Mouse (Mus musculus) cerebellum, postnatal 36 days (tissue): Measurements from ENCODE around the gene Ank3.

Experiments
- DNase-seq, 2 experiments: peaks; one replicate each; pipeline ENCODE4 v3.0.0; 2021 to 2022; ENCODE audit warnings: mixed read lengths in 2 of 2

Gene Ank3

DNA sequence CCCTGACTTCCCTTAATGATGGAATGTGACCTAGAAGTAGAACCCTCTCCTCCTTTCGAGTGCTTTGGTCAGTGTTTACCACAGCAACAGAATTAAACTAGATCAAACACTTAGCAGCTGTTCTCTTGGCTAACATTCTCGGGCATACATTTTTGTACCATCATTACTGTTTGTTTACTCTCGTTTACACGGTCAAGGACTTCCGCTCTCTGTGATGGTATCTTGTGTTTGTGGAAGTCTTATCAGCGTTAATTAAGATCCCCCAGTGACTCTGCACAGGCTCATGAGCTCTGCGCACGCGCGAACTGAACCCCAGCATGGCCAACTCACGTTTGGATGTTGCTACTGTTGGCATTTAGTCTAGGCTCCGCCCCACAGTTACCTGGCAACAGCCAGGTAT is 16.3 kb downstream of the Ank3 start:
- DNase-seq, result no peak

DNA sequence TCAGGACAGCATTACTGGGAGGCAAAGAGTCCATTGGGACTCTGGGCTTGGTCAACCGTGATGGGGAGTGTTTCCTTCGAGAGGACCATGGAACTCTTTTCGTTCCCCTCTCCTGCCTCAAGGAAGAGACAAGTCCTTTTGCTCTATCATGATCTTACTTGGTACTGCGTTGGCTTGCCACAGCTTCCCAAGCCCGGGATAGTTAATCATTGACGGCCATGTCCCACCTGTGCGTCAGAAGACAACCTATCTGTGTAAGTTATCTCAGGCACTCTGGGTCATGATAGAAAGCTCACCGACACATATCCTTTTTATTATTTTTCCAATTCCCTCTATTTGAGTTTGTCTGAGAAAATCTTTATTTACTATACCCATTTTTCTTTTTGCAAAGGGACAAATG is 20.1 kb downstream of the Ank3 start:
- no peak for DNase-seq

DNA sequence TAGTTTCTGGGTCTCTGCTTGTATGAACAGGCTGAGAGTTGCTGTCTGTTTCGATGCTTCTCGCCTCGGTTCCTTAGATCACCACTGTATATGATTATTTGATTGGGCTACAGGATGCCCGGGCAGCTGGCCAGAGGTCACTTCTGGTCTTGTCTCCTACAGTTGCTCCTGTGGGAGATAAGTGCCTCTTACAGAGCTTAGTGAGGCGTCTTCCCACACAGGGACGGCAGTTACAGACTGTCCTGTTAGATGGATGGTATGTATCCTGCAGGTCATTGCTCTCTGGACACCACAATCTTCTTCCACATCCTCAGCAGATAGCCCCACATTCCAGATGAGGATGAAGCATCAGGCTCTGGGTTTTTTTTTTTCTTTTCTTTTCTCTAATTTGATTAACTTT is 21.7 kb downstream of the Ank3 start:
- DNase-seq, result no peak

DNA sequence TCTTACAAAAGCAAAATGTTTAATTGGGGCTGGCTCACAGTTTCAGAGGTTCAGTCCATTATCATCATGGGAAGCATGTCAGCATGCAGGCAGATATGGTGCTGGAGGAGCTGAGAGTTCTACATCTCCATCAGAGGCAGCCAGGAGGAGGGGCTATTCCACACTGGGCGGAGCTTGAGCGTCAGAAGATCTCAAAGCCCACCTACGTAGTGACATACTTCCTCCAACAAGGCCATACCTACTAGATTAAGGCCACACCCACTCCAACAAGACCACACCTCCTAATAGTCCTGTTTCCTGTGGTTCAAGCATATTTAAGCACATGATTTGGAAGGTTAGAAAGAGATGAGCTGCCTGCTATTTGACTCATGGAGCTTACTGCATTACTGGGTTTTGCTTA is 25.5 kb downstream of the Ank3 start:
- DNase-seq, result no peak

DNA sequence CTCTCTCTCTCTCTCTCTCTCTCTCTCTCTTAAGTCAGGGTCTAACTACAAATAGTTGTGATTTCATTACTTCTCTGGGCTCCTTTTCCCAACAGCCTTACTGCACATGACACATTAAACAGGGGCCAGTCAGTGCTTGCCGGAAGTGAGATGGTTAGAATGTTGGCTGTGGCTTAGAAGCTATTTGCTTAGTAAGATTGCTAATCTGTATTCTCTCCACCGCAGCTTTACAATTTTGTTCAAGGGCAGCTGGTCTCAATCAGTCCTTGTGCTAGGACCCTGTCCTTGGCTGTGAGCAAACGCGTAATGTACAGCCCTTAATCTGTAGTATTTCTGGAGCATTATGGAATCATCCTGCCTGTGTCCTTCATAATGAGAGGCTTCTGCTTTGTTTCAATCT is 31.6 kb downstream of the Ank3 start:
- DNase-seq, result no peak

DNA sequence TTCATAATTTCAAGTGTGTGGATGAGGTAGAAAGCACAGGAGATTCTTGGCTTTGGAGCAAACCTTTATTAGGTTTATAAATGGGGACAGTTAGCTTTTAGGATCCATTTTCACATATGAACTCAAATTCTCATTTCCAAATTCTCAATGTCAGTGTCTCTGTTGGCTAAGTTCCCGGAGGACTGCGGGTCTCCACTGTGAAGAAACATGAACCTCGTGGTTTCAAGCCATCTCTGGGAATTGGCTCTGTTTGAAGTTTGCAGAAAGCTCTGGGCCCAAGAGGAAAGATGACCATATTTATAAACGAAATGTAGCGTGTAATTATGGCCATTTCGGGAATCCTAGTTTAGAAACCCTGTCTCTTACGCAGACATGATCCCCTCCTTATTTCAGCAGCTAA is 32.5 kb downstream of the Ank3 start:
- no peak for DNase-seq

DNA sequence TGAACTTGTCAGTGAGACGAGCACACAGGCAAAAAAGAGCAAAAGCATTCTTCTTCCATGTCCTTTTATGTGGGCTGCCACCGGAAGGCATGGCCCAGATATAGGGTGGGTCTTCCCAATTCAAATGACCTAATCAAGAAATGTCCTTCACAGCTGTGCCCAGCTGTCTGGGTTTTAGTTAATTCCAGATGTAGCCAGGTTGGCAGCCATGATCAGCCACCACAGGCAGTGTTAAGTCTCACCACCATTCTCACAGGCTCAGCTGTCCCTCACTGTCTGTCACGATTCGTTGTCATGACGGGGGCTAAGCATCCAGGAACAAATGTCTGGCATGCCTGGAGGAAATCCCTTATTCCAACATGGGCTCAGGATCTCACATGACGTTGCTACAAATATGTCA is 36.6 kb downstream of the Ank3 start:
- DNase-seq, result no peak

DNA sequence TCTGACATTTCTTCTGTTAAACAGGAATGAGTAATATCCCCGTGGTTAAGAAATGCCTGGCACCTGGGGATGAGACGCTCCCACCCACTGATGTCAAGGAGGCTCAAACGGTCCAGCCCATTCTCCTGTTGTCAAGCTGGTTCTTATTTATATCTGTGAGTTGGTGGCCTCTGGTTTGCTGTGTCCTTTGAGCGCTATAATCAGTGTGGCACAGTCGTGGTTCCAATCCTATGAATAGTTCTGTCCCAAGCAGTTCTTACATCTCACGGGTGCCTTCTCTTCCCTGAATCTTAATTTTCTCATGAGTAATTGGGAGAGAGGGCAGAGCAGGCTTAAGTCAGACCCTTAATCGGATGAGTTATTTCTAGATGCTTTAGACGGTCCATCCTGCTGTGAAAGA is 40.9 kb downstream of the Ank3 start:
- DNase-seq, result no peak

DNA sequence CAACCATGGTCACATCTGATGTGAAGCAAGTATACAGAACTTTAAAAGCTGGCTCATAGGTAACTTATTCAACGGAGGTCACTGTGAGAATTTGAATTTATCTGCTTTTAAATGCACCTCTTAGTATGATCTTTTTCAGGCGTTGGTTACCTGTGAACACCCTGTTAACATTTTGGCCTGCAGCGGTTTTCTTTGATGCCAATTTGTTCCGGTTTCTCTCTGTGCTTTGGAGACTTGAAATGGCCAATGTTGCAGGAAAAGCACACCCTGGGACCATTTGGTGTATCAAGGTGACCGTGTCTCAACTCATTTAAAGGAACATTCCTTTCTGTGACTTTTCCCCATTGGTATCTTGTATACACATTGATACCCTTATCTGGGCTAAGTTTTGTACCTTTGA is 46.0 kb downstream of the Ank3 start:
- no peak for DNase-seq

DNA sequence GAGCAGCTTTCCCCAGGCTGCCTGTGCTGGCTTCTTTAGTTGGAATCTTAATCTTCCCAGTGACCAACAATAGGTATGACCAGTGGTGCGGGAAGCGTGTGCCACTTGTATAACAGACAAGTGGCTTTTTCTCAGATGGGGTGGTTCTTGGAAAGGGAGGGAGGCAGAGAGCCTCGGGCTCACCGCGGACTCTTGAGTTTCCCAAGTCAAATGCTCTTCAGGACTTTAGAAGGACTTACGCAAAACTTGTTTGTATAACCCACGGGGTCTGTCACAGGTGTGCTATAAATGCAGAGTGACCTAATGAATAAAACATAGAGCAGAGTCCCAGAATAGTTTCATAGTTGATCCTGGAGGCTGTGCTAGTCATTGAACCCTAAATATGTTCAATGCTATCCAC is 47.4 kb downstream of the Ank3 start:
- no peak for DNase-seq

DNA sequence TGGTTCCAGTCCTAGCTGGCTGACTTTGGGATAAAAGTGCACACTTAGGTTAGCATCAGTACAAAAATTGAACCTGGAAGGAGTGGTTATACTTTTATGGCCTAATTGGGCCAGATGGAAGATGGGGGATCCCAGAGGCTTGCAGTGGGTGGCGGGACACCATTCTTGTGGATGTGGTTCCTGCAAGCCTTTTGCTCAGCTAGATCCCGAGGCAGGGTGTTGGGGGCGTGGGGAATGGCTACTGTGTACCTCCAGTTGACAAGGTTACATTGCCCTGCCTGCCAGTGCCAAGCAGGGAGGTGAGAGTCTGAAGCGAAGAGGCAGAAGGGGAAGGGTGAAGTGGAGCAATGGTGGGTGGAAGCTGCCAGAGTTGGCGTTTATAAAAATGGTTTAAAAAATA is 48.0 kb downstream of the Ank3 start:
- no peak for DNase-seq

DNA sequence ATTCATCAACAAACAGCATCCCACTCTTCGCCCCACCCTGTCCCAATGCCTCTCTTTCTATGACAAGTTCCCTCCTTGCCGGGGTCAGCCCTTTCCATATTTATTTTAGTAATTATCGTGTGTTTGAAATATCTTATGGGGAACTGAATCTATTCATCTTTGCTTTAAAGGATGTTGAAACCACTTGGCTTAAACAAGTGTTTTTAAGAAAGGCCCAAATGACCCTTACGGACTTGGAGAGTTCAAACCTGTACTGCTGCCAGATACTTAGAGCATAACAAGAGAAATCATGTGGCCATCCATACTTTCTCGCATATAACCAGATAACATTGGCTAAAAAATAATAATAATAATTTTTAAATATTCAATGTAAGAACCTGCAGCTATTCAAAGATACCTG is 48.7 kb downstream of the Ank3 start:
- no peak for DNase-seq

DNA sequence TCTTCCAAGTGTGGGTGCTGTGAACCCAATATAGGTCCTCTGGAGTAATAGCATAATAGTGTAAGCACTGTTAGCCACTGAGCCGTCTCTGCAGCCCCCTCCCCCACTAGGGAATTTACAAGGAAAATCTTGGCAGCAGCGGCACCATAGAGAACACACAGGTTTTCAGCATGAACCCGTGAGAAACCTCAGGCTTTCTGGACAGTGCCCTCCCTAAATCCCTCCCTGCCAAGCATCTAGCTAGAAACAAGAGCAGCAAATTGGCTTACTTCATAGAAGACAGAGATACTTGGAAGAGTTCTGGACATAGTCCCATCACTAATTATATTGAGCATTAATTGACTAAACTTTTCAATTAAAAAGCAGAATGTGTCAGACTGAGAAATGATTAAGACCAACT is 49.6 kb downstream of the Ank3 start:
- DNase-seq, result no peak

DNA sequence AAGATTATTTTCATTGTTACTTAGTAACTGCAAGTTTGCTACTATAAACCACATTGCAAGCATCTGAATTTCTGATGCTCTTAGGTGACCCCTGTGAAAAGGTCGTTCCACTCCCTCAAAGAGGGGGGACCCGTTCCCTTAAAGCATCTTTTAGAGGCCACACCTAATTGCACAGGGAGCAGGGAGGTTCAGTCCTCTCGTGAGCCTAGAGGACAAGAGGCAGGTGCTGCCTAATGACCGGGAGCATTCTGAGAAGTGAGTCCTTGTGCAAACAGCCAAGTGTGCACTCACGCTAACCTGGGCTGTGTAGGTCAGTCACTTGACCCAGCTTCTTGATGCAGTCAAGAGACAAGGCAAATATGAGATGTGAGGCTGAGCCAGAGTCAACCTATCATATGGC is 52.4 kb downstream of the Ank3 start:
- DNase-seq, result no peak

DNA sequence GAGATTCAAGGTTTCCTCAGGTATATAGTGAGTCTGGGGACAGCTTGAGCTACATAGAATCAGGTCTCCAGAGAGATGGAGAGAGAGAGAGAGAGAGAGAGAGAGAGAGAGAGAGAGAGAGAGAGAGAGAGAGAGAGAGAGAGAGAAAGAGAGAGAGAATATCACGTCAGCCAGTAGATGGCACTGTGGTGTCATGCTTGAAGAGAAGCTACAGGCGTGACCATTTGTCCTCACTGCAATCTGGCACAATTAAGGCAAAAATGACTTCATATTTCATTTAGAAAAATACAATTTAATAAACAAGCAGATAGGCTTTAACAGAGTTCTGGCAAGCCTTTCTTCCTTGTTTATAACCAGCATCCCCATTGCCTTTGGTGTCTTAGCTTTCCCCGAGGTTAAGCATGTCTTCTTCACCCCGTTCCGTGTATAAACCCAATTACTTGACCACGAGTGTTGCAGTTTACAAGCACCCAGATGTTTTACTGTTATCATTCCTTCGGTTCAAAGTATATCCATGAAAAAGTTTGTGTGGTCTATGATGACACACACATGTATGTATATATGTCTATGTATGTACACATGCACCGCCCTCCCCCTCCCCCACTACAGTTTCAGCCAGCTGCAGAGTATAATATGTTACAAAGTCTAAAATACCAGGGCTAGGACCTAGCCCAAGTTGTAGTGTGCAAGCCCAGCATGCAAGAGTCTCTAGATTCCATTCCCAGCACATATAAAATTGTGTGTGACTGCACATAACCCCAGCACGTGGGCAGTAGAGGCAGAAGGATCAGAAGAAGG is 53.8 kb downstream of the Ank3 start:
- DNase-seq, result peak; percentile 50 to 77

DNA sequence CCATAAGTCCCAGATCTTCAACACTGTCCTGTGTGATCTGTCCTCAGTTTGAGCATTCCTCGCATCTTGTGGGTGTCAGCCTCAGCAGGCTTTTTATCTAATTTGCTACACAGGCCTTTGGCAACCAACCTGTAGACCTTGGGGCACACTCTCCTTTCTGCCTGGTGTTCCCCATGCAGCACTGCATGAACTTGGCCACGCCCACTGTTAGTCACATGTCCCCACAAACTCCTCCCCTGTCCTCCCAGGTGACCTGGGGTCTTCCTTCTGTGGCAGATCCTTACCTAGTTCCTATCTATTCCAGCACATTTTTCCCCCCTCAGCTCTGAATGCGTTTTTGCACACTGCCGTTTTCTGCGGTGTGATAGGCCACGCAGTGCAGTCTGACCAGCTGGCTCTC is 55.0 kb downstream of the Ank3 start:
- no peak for DNase-seq

DNA sequence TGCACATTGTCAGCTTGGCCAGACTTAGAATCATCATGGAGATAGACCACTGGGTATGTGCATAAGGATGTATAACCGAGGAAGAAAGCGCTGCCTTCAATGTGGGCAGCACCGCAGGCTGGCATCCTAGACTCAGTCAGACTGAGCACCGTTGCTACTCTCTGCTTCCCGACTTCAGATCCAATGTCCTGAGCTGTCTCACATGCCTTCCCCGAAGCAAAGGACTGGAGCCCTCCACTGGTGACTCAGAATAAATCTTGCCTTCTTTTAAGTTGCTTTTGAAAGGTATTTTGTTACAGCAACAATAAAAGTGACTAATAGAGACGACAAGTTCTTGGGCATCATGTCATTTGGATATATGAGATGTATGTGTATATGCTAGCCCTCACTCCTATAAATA is 55.9 kb downstream of the Ank3 start:
- no peak for DNase-seq

DNA sequence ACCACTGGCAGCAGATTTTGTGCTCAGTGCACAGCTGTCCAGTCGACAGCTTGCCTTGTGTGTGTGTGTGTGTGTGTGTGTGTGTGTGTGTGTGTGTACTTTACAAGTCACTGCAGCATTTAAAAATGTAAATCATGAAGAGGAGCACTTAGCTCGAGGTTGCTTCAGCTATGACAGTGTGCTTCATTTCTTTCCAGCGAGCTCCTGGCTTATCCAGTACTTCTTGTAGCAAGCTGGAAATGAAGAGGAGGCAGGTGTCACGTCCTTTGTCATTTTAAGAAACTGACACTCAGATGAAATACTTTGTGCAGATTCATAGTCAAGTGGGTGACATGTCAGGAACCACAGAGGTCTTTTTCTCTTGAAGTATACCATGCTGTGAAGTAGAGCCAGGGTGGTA is 66.3 kb downstream of the Ank3 start:
- DNase-seq, result no peak

DNA sequence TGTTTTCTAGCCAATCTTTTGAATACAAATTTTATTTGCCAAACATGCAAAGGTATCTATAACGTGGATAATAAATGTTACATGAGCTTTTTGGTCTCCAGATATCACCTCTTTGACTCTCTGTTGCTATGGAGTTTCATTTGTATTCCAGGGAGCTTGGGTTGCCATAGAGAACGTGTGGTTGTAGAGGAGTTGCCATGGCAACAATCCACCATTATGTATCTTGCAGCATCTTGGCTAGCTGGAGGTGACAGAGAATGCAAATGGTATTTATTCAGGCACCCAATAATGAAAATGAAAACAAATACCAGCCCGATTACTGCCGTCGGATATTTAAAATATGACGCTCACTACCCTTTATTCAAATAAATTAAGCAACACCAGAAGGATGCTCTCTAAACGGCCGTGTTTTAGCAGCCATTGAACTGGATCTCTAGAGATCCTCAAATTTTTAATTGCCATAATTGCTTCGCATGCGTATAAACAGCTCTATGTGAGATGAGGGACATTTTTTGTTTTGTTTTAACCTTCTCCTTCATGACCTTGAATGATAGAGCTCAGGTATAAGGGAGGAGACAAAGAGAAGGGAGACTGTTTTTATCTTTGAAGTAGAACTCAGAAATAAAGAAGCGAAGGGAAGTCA is 67.1 kb downstream of the Ank3 start:
- DNase-seq, result no peak

DNA sequence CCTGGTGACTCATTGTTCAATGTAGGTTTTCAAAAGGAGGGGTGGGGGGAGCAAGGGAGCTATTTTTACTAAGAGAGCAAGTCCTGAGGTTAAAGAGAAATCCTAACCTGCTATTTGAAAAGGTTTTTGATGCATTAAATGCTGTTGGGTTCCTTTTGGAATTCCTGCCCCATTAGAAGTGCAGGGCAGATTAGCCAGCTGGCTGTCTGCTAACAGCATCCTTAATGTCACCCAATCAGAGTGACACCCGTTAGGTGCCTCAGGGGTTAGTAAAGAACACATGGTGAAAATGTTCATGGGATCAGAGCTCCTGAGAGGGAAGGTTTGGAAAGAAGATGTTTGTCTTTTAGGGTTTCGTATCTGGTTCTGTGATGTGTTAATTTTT is 67.6 kb downstream of the Ank3 start:
- DNase-seq, result no peak

DNA sequence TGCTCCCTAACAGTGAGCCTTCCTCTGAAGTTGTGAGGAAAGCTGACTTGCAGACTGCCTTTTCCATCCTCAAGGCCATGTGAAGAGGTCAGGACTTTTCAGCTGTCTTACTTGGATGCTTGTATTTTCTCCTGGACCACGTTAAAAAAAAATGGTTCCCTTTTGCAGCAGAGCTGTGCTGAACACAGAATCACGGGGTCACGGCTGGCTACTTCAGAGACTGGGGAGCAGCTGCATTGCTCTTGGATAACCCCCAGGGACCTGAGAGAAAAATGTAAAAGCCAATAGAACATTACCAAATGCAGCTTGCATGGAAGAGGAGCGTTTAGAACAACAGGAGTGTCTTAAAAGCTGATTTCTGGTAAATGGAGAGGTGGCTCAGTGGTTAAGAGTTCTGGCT is 68.0 kb downstream of the Ank3 start:
- no peak for DNase-seq

DNA sequence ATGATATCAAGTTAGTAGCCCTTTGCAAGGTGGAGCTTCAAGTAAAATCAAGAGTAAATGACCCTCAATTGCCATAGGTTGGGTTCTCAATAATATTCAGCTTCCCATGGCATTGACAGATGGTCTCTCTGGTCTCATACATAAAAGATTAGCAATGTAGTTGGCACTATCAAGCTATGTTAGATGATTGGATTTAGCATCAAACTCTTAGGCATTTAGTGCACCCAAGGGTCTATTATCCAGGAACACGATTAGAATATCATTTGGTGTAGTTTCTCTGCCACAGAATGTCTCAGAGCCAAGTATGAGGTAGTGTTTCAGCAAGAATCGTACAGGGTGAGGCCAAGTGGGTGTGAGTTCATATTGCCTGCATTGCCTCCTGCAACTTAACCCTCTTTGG is 68.6 kb downstream of the Ank3 start:
- no peak for DNase-seq

DNA sequence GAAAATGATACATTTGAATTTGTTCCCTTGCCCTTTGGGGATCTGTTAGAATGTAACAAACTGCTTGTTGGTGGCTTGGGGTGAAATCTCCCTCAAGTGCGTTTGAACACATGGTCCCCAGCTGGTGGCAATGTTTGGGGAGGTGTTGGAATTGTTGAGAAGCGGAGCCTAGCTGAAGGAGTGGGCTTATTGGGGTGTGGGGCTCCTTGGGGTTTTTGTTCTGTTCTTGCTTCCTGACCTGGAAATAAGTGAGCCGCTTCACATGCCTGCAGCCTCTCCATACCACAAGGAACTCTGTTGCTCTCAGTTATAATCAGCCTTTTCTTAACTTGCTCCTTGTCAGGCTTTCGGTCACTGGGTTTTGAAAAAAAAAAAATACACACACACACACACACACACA is 73.3 kb downstream of the Ank3 start:
- DNase-seq, result no peak

DNA sequence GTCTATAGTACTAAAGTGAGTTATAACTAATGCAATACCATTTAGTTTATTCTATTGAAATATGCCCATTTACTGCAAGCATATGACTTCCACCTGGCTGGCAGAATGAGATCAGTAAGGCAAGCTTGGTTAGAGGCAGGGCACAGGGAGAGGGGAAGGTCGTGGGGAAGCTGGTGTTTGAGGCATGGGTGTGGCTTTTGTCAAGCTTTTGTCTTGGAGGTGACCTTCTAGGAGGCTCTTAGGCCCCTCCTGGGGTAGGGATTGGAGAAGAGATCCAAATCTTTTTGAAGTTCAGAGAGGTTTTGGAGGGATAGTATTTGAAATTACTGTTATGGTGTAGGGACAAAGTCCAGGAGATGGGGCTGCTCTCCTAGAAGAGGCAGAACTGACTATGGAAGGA is 78.3 kb downstream of the Ank3 start:
- DNase-seq, result no peak

DNA sequence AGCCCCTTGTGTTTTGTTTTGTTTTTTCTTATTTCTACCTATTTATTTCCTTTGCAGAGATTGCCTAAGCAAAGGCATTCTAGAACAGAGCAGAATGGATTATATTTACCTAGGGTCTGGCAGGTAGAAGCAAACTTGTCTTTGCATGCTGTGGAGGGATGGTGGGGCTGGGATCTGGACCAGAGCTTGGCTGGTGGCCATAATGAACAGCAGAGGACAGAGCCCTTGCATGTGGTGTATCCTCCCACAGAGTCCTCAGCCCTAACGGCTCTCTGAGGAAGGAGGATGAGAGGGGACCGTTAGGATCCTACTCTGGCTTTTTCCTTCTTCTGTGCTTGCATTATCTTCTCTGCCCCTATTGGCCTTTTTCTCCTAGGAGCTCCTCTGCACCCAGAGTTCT is 79.1 kb downstream of the Ank3 start:
- DNase-seq, result no peak
